Mouse (Mus musculus): ENCODE measurements around the gene Sh3bgrl2.

The Sh3bgrl2 gene

GRCm38 (mm10) chr9:83589680-83590467 lies 41.7 kb downstream of the Sh3bgrl2 start:
- no peak for DNase-seq (ENCODE audit: low spot score)

GRCm38 (mm10) chr9:83591848-83592456 lies 43.8 kb downstream of the Sh3bgrl2 start:
- no peak for DNase-seq (ENCODE audit: low spot score)

GRCm38 (mm10) chr9:83593811-83594210 lies 45.7 kb downstream of the Sh3bgrl2 start:
- no peak for DNase-seq (ENCODE audit: low spot score)

GRCm38 (mm10) chr9:83596132-83596531 lies 48.0 kb downstream of the Sh3bgrl2 start:
- no peak for DNase-seq (ENCODE audit: low spot score)

GRCm38 (mm10) chr9:83596646-83597481 lies 48.7 kb downstream of the Sh3bgrl2 start:
- no peak for DNase-seq (ENCODE audit: low spot score)

GRCm38 (mm10) chr9:83598047-83598446 lies 49.9 kb downstream of the Sh3bgrl2 start:
- no peak for DNase-seq (ENCODE audit: low spot score)

- no peak for DNase-seq (ENCODE audit: low spot score)
Measured at GRCm38 (mm10) chr9:83599505-83599904, 51.4 kb downstream of the Sh3bgrl2 start.

GRCm38 (mm10) chr9:83600286-83601048 lies 52.3 kb downstream of the Sh3bgrl2 start:
- no peak for DNase-seq (ENCODE audit: low spot score)

- no peak for DNase-seq (ENCODE audit: low spot score)
Measured at GRCm38 (mm10) chr9:83602176-83602770, 54.1 kb downstream of the Sh3bgrl2 start.

- DNase-seq (ENCODE audit: low spot score): no peak
Measured at GRCm38 (mm10) chr9:83603159-83603558, 55.0 kb downstream of the Sh3bgrl2 start.

GRCm38 (mm10) chr9:83605886-83606640 lies 57.9 kb downstream of the Sh3bgrl2 start:
- no peak for DNase-seq (ENCODE audit: low spot score)

- DNase-seq (ENCODE audit: low spot score): no peak
Measured at GRCm38 (mm10) chr9:83608135-83608534, 60.0 kb downstream of the Sh3bgrl2 start.

- DNase-seq (ENCODE audit: low spot score): peak; percentile 71
Measured at GRCm38 (mm10) chr9:83609422-83610297, 61.5 kb downstream of the Sh3bgrl2 start.

- peak; percentile 64 for DNase-seq (ENCODE audit: low spot score)
Measured at GRCm38 (mm10) chr9:83615912-83616585, 67.9 kb downstream of the Sh3bgrl2 start.

GRCm38 (mm10) chr9:83616586-83617081 lies 68.5 kb downstream of the Sh3bgrl2 start:
- DNase-seq (ENCODE audit: low spot score): no peak

GRCm38 (mm10) chr9:83623455-83623854 lies 75.3 kb downstream of the Sh3bgrl2 start:
- no peak for DNase-seq (ENCODE audit: low spot score)

GRCm38 (mm10) chr9:83624193-83624592 lies 76.1 kb downstream of the Sh3bgrl2 start:
- DNase-seq (ENCODE audit: low spot score): no peak

- no peak for DNase-seq (ENCODE audit: low spot score)
Measured at GRCm38 (mm10) chr9:83625085-83625484, 77.0 kb downstream of the Sh3bgrl2 start.

Data from yolk sac, embryonic 10.5 days (tissue).